Mouse (Mus musculus) cerebellum, adult 9-11 months (tissue): ENCODE measurements around the gene Shmt1.

ENCODE experiments used
- DNase-seq: peaks from one replicate; pipeline ENCODE4 v3.0.0; 2022

Shmt1 gene

GRCm38 (mm10) chr11:60790472-60790871, 21.0 kb downstream of the Shmt1 start:
- DNase-seq: no peak

DNA sequence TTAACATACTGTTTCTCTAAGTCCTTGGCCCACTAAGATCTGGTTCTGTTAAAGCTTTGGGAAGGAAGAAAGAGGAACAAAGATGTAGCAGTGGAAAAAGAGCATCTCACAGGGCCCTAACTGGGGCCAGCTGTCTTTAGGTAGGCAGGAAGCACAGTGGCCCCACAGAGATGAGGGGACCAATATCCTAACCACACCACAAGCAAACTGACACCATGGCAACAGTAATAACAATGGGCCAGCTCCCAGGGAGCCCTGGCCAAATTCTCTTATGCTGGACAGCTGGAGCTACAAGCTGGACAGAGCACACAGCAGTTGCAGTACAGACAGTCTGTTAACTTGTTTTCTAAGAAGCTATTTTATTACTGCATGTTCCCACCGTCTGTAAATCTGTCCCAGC, 23.9 kb downstream of the Shmt1 start:
- no peak for DNase-seq

- DNase-seq: no peak
These were observed 27.2 kb downstream of the Shmt1 start for GRCm38 (mm10) chr11:60784179-60784922.

GRCm38 (mm10) chr11:60779673-60780189, 31.8 kb downstream of the Shmt1 start:
- DNase-seq: no peak

GRCm38 (mm10) chr11:60777801-60778370, 33.6 kb downstream of the Shmt1 start:
- peak; percentile 24 for DNase-seq

DNA sequence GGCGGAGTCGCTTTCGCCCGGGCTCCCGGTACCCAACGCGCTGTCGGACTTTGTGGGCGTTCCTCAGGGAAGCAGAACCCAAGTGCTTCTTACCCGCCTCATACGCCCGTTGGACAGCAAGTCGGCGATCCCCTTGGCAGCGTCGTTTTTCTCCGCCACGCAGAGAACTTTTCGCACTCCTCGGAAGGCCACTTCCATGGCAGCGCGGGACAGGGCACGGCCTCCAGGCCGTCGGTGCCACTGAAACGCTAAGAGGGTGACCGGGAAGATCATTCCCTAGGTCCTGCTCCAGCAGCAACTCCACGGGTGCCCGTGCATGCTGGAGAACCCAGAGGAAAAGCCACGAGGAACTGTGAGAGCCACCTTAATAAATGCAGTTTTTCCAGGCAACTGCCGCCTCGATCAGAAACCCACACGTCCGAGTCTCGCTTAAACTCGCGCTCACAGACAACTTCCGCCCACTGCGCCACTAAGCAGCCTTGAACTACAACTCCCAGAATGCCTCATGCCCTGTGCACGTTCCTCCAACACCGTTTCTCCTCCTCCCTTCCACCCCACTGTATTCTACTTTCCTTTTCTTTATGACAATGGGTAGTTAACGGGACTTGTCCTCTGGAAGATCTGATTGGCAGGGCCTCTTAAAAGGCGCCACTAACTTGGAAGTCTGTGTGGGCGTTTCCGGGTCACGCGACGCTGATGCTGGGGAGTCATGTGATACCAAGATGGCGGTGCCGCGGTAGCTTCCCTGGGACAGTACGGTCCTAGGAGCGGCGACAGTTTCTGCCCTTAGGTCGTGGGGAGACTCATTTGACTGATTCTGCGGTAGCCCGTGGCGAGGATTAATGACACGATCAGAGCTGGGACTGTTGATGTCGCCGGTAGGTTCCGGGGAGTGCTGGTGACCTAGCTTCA, 34.4 kb downstream of the Shmt1 start, which contains the start of the genes Top3a and Smcr8:
TSS of gene Top3a (minus strand) at position 537 of the 912 bp plus-strand sequence.
TSS of gene Smcr8 (plus strand) at position 696 of the 912 bp plus-strand sequence.
- DNase-seq: peak; percentile 85

- DNase-seq: no peak
These were observed 35.2 kb downstream of the Shmt1 start for GRCm38 (mm10) chr11:60776107-60776828.

DNA sequence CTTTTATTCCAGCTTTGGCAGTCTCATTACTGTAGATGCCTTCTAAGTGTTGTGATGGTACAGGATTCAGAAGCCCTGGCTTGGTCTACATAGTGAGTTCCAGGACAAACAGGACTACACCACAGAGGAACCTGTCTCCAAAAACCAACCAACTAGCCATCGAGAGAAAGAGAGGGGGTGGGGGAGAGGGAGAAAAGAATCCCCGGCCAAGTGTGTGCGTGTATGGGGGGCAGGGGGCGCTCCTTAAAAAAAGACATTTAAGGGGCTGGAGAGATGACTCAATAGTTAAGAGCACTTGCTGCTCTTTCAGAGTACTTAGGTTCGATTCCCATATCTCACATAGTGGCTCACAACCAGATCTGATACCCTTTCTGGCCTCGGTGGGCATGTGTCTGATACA, 35.9 kb downstream of the Shmt1 start:
- DNase-seq: no peak

DNA sequence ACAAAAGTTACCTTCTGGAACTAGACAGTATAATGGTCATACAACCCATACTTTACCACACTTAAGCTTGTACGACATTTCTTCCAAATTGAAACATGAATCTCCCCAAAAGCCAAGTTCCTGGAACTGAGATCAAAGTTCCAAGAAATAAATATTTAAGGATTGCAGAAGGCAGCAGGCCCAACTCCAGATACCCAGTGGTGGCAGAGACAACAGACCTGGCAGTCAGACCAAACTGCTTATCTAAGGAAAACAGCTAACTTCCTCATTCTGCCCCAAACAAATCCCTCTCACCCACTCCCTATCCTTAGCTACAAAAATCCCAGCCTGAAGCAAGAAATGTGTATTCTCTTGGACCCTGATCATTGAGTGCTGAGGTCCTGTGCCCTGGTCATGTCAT, 36.7 kb downstream of the Shmt1 start:
- DNase-seq: no peak

GRCm38 (mm10) chr11:60774158-60774689, 37.3 kb downstream of the Shmt1 start:
- no peak for DNase-seq

GRCm38 (mm10) chr11:60772161-60772560, 39.4 kb downstream of the Shmt1 start:
- DNase-seq: no peak

DNA sequence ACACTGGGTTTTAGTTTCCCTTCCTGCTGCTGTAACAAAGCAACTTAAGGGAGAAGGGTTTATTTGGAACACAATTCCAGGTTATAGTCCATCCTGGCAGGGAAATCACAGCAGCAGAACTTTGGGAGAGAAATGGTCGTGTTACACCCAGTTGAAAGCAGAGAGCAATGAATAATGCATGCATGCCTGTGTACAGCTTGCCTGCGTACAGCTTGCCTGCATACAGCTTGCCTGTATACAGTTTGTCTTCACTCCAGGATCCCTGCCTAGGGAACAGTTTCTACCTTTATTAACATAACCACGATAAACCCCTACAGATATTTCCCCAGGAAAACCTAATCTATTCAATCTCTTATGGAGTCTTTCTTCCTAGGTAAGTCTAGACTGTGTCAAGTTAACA, 40.7 kb downstream of the Shmt1 start:
- no peak for DNase-seq

DNA sequence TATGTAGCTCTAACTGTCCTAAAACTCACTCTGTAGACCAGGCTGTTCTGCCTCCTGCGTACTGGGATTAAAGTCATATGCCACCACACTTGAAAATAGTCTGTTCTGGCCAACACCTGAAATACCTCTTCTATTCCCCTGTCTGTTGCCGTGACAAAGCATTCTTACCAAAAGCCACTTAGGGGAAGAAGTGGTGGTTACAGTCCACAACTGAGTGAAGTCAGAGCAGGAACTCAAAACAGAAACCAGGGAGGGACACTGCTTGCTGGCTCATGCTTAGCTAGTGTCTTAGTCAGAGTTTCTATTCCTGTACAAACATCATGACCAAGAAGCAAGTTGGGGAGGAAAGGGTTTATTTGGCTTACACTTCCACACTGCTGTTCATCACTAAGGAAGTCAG, 42.2 kb downstream of the Shmt1 start:
- no peak for DNase-seq

- DNase-seq: no peak
These were observed 44.5 kb downstream of the Shmt1 start for GRCm38 (mm10) chr11:60766969-60767368.

GRCm38 (mm10) chr11:60761681-60762080, 49.8 kb downstream of the Shmt1 start:
- no peak for DNase-seq

GRCm38 (mm10) chr11:60755570-60755969, 55.9 kb downstream of the Shmt1 start:
- DNase-seq: no peak

GRCm38 (mm10) chr11:60740321-60740720, 71.2 kb downstream of the Shmt1 start:
- no peak for DNase-seq
